Comparison of ENCODE assay signal across 7 mouse cellular contexts in the genomic region with DNA sequence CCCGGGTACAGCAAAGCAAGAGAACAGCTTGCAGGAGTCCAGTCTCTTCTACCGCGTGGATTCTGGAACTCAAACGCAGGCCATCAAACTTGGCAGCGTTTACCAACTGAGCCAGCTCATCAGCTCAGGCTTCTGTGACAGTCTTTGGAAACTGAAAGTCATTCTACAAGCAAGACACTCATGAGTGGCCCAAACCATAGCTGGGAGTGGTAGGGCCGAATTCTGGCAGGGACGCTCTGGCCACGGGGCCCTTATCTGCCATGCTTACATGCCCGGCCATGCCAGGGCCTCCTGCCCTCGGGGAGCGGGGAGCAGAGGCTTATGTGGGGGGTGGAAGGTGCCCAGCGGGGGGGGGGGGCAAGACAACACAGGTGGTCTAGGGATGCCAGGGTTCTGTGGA. TPM values are rescaled to one million over a fixed set of nuclear protein-coding genes. Genes with fewer than 3 reads are reported as not detected.
DNase-seq lines count a peak whose midpoint lies in the region; ATAC-seq and TF ChIP-seq lines count a peak whose summit lies in the region.

No protein-coding gene starts in this region.

- no peak overlapping the region for H3K4me2 ChIP-seq in embryonic facial prominence, embryonic 13.5 days
- no peak overlapping the region for H3K4me2 ChIP-seq in midbrain, postnatal 0 days (ENCODE audit: low read depth, low read length, poor library complexity, severe bottlenecking)

- H3K79me2 ChIP-seq in liver, adult 2 months (ENCODE audit: control insufficient read depth, insufficient read depth, low read length), result peaks cover 2% of the 10 kb centered on the region; the same call in 1 of the 2 replicates

- peak; percentile 57 for DNase-seq in liver, adult 2 months (ENCODE audit: extremely low read depth, low read depth, low spot score)
- DNase-seq in liver, result no peak
- DNase-seq in heart, postnatal 4 days, result peak; percentile 44
- no peak for DNase-seq in midbrain, postnatal 0 days (ENCODE audit: low spot score)
- DNase-seq in c-Kit-positive CD71-positive TER-119-positive erythroid progenitor cells, embryonic 14.5 days (ENCODE audit: low spot score), result no peak
- no peak for DNase-seq in ovary, adult 18-20 months (ENCODE audit: low spot score)

- peaks cover 42% of the 10 kb centered on the region for H3K4me1 ChIP-seq in liver, adult 2 months (ENCODE audit: control insufficient read depth, insufficient read depth, low read length)
- H3K4me1 ChIP-seq in embryonic facial prominence, embryonic 13.5 days, result peaks cover 60% of the 10 kb centered on the region
- no peaks in the 10 kb centered on the region for H3K4me1 ChIP-seq in midbrain, postnatal 0 days (ENCODE audit: insufficient read depth, low read length)

- ATAC-seq in embryonic facial prominence, embryonic 13.5 days (ENCODE audit: insufficient number of reproducible peaks, insufficient read depth, low FRiP score, low TSS enrichment, low read depth), result no peak
- ATAC-seq in midbrain, postnatal 0 days (ENCODE audit: low FRiP score), result no peak

- TF ChIP-seq CTCF in liver, adult 2 months (IDR thresholded peaks at IDR 0.05; ENCODE audit: low read depth, low read length), result no peak
- no peak for TF ChIP-seq CTCF in midbrain, postnatal 0 days (IDR thresholded peaks at IDR 0.05)

- H3K4me3 ChIP-seq in liver, adult 2 months (ENCODE audit: insufficient read depth, low read depth, low read length), result no peak overlapping the region
- no peak overlapping the region for H3K4me3 ChIP-seq in embryonic facial prominence, embryonic 13.5 days
- H3K4me3 ChIP-seq in midbrain, postnatal 0 days (ENCODE audit: low read depth, low read length), result no peak overlapping the region

- 33% methylated on average over 12 of the region's 12 CpGs for WGBS in liver, adult 2 months
- WGBS in embryonic facial prominence, embryonic 13.5 days, result 73% methylated on average over 12 of the region's 12 CpGs
- 79% methylated on average over 12 of the region's 12 CpGs for WGBS in midbrain, postnatal 0 days

- H3K27me3 ChIP-seq in liver, adult 2 months (ENCODE audit: control insufficient read depth, insufficient read depth, low read length), result no peaks in the 10 kb centered on the region
- peaks cover 33% of the 10 kb centered on the region for H3K27me3 ChIP-seq in embryonic facial prominence, embryonic 13.5 days
- peaks cover 22% of the 10 kb centered on the region for H3K27me3 ChIP-seq in midbrain, postnatal 0 days (ENCODE audit: insufficient read depth, low read length)

- H3K27ac ChIP-seq in liver, adult 2 months (replicated peaks; ENCODE audit: insufficient read depth, low read depth, low read length), result peak overlapping the region; percentile 48
- H3K27ac ChIP-seq in embryonic facial prominence, embryonic 13.5 days, result 0 out of 2 replicates have a peak overlapping the region, but pooled peaks have one; percentile 44
- H3K27ac ChIP-seq in midbrain, postnatal 0 days (ENCODE audit: low read depth, low read length), result 0 out of 2 replicates have a peak overlapping the region, but pooled peaks have one; percentile 26

- H3K36me3 ChIP-seq in liver, adult 2 months (ENCODE audit: control insufficient read depth, insufficient read depth, low read length), result no peaks in the 10 kb centered on the region
- H3K36me3 ChIP-seq in embryonic facial prominence, embryonic 13.5 days, result no peaks in the 10 kb centered on the region
- H3K36me3 ChIP-seq in midbrain, postnatal 0 days (ENCODE audit: insufficient read depth, low read length), result no peaks in the 10 kb centered on the region

- H3K9ac ChIP-seq in liver, adult 2 months (ENCODE audit: low read depth, low read length), result no peak overlapping the region
- H3K9ac ChIP-seq in embryonic facial prominence, embryonic 13.5 days, result 0 out of 2 replicates have a peak overlapping the region, but pooled peaks have one; percentile 3
- no peak overlapping the region for H3K9ac ChIP-seq in midbrain, postnatal 0 days (replicated peaks; ENCODE audit: low read length, poor library complexity, severe bottlenecking)

- no peak for TF ChIP-seq POLR2A in liver, adult 2 months (IDR thresholded peaks at IDR 0.05; ENCODE audit: extremely low read depth, insufficient read depth, low read length)

- H3K9me3 ChIP-seq in embryonic facial prominence, embryonic 13.5 days, result no peaks in the 10 kb centered on the region
- no peaks in the 10 kb centered on the region for H3K9me3 ChIP-seq in midbrain, postnatal 0 days (ENCODE audit: low read length)

RNA-seq across cellular contexts. Expression of a gene that starts 16.8 kb away (rescaled TPM):
- 14.8 and 24.8 TPM in 2 replicates for total RNA-seq in liver, adult 2 months (2014; rRNA removed)
- 166 and 179 TPM in 2 replicates for polyA plus RNA-seq in liver, adult 2 months (2012; rRNA removed)
- 48.8 and 52.0 TPM in 2 replicates for polyA plus RNA-seq in embryonic facial prominence, embryonic 13.5 days (2015; fragmentation: Nextera tagmentation; extraction: Ambion mirVana)
- total RNA-seq in heart, postnatal 4 days (2021), result 100 to 1,000 TPM; 107 TPM
- total RNA-seq in midbrain, postnatal 0 days (2014; rRNA removed), result 119 and 150 TPM in 2 replicates
- polyA plus RNA-seq in midbrain, postnatal 0 days (2015; fragmentation: Nextera tagmentation; extraction: Ambion mirVana), result 254 and 267 TPM in 2 replicates

RNA-seq across cellular contexts. Expression of a gene that starts 23.4 kb away (rescaled TPM):
- 2.9 and 6.6 TPM in 2 replicates for total RNA-seq in liver, adult 2 months (2014; rRNA removed)
- 4.2 and 4.6 TPM in 2 replicates for polyA plus RNA-seq in liver, adult 2 months (2012; rRNA removed)
- polyA plus RNA-seq in embryonic facial prominence, embryonic 13.5 days (2015; fragmentation: Nextera tagmentation; extraction: Ambion mirVana), result 8.6 and 9.4 TPM in 2 replicates
- 10 to 100 TPM; 47.1 to 50.9 TPM for total RNA-seq in heart, postnatal 4 days (2021)
- 12.6 and 16.8 TPM in 2 replicates for total RNA-seq in midbrain, postnatal 0 days (2014; rRNA removed)
- polyA plus RNA-seq in midbrain, postnatal 0 days (2015; fragmentation: Nextera tagmentation; extraction: Ambion mirVana), result 9.0 and 11.7 TPM in 2 replicates

RNA-seq across cellular contexts. Expression of a gene that starts 25.8 kb away (rescaled TPM):
- total RNA-seq in liver, adult 2 months (2014; rRNA removed), result 0.37 and 0.87 TPM in 2 replicates
- polyA plus RNA-seq in liver, adult 2 months (2012; rRNA removed), result 0.54 and 1.4 TPM in 2 replicates
- 2.7 and 2.9 TPM in 2 replicates for polyA plus RNA-seq in embryonic facial prominence, embryonic 13.5 days (2015; fragmentation: Nextera tagmentation; extraction: Ambion mirVana)
- under 1 TPM; 0.88 to 0.95 TPM for total RNA-seq in heart, postnatal 4 days (2021)
- total RNA-seq in midbrain, postnatal 0 days (2014; rRNA removed), result 0.22 and 0.71 TPM in 2 replicates
- polyA plus RNA-seq in midbrain, postnatal 0 days (2015; fragmentation: Nextera tagmentation; extraction: Ambion mirVana), result 0.67 and 0.77 TPM in 2 replicates

RNA-seq across cellular contexts. Expression of a gene that starts 27.4 kb away (rescaled TPM):
- total RNA-seq in liver, adult 2 months (2014; rRNA removed), result 3.9 and 5.8 TPM in 2 replicates
- polyA plus RNA-seq in liver, adult 2 months (2012; rRNA removed), result 7.7 and 8.3 TPM in 2 replicates
- 2.8 and 3.2 TPM in 2 replicates for polyA plus RNA-seq in embryonic facial prominence, embryonic 13.5 days (2015; fragmentation: Nextera tagmentation; extraction: Ambion mirVana)
- 1 to 10 TPM; 4.3 to 4.8 TPM for total RNA-seq in heart, postnatal 4 days (2021)
- total RNA-seq in midbrain, postnatal 0 days (2014; rRNA removed), result 5.7 and 7.6 TPM in 2 replicates
- polyA plus RNA-seq in midbrain, postnatal 0 days (2015; fragmentation: Nextera tagmentation; extraction: Ambion mirVana), result 2.3 TPM in 2 replicates

RNA-seq across cellular contexts. Expression of a gene that starts 35.1 kb away (rescaled TPM):
- total RNA-seq in liver, adult 2 months (2014; rRNA removed), result 26.4 and 40.2 TPM in 2 replicates
- polyA plus RNA-seq in liver, adult 2 months (2012; rRNA removed), result 63.7 and 77.7 TPM in 2 replicates
- 75.2 and 80.0 TPM in 2 replicates for polyA plus RNA-seq in embryonic facial prominence, embryonic 13.5 days (2015; fragmentation: Nextera tagmentation; extraction: Ambion mirVana)
- total RNA-seq in heart, postnatal 4 days (2021), result 10 to 100 TPM; 52.5 to 55.3 TPM
- total RNA-seq in midbrain, postnatal 0 days (2014; rRNA removed), result 74.3 and 100 TPM in 2 replicates
- polyA plus RNA-seq in midbrain, postnatal 0 days (2015; fragmentation: Nextera tagmentation; extraction: Ambion mirVana), result 77.0 and 78.7 TPM in 2 replicates

Comparison
In these comparisons a context has a peak if more than half of its experiments do, and no peak if none do; other contexts are left out.
1. DNase-seq: peak in liver, adult 2 months (single experiment) and heart, postnatal 4 days (single experiment); none in liver (single experiment), midbrain, postnatal 0 days (single experiment), c-Kit-positive CD71-positive TER-119-positive erythroid progenitor cells, embryonic 14.5 days (single experiment) and ovary, adult 18-20 months (single experiment).
2. Peak in every context shown above with its lines, with median percentiles within 50 percentile points of each other: H3K27ac ChIP-seq.